Mouse (Mus musculus): ENCODE data around the gene Tcl1b5.
"Not testable (repeated sequence)": the region's sequence is repeated elsewhere in the genome, so short reads cannot be mapped to it uniquely, and the experiment has no call there.

Gene Tcl1b5

GRCm38 (mm10) chr12:105176044-105176443 is at the start of gene Tcl1b5:
Tcl1b5 (plus strand) TSS chr12:105176344.
- DNase-seq, result not testable (repeated sequence)

- no peak for DNase-seq
Measured at GRCm38 (mm10) chr12:105126516-105126915, 49.6 kb upstream of the Tcl1b5 start.

- DNase-seq, result no peak
Measured at GRCm38 (mm10) chr12:105127607-105128006, 48.5 kb upstream of the Tcl1b5 start.

GRCm38 (mm10) chr12:105129494-105130205 is 46.5 kb upstream of the Tcl1b5 start:
- DNase-seq, result not testable (repeated sequence)

- DNase-seq, result not testable (repeated sequence)
Measured at GRCm38 (mm10) chr12:105134167-105134566, 42.0 kb upstream of the Tcl1b5 start.

- not testable (repeated sequence) for DNase-seq
Measured at GRCm38 (mm10) chr12:105134826-105135225, 41.3 kb upstream of the Tcl1b5 start.

- DNase-seq, result not testable (repeated sequence)
Measured at GRCm38 (mm10) chr12:105137729-105138128, 38.4 kb upstream of the Tcl1b5 start.

- DNase-seq, result no peak
Measured at GRCm38 (mm10) chr12:105143096-105143495, 33.0 kb upstream of the Tcl1b5 start.

GRCm38 (mm10) chr12:105144928-105145327 is 31.2 kb upstream of the Tcl1b5 start:
- DNase-seq, result not testable (repeated sequence)

- DNase-seq, result no peak
Measured at GRCm38 (mm10) chr12:105145714-105146113, 30.4 kb upstream of the Tcl1b5 start, which contains the start of gene Tcl1b2. Tcl1b2 (plus strand) TSS chr12:105146014.

- DNase-seq, result not testable (repeated sequence)
Measured at GRCm38 (mm10) chr12:105155286-105155685, 20.9 kb upstream of the Tcl1b5 start.

GRCm38 (mm10) chr12:105158842-105159241 is 17.3 kb upstream of the Tcl1b5 start:
- DNase-seq, result no peak

- no peak for DNase-seq
Measured at GRCm38 (mm10) chr12:105159390-105159789, 16.8 kb upstream of the Tcl1b5 start, which contains the start of gene Tcl1b1. Tcl1b1 (plus strand) TSS chr12:105159690.

- DNase-seq, result no peak
Measured at GRCm38 (mm10) chr12:105166734-105167133, 9.4 kb upstream of the Tcl1b5 start.

GRCm38 (mm10) chr12:105173366-105173765 is 2.8 kb upstream of the Tcl1b5 start:
- no peak for DNase-seq

- DNase-seq, result peak; percentile 66
Measured at GRCm38 (mm10) chr12:105174318-105174717, 1.8 kb upstream of the Tcl1b5 start.

- not testable (repeated sequence) for DNase-seq
Measured at GRCm38 (mm10) chr12:105181040-105181644, 5.0 kb downstream of the Tcl1b5 start.

GRCm38 (mm10) chr12:105188980-105189379 is 12.8 kb downstream of the Tcl1b5 start:
- DNase-seq, result peak; percentile 8

GRCm38 (mm10) chr12:105190743-105191142 is 14.6 kb downstream of the Tcl1b5 start, which contains the start of gene Tcl1b3:
Tcl1b3 (plus strand) TSS chr12:105191043.
- not testable (repeated sequence) for DNase-seq

GRCm38 (mm10) chr12:105199684-105200497 is 23.7 kb downstream of the Tcl1b5 start:
- not testable (repeated sequence) for DNase-seq

GRCm38 (mm10) chr12:105201657-105202056 is 25.5 kb downstream of the Tcl1b5 start, which contains the start of gene Tcl1b4:
Tcl1b4 (plus strand) TSS chr12:105201957.
- DNase-seq, result not testable (repeated sequence)

- DNase-seq, result no peak
Measured at GRCm38 (mm10) chr12:105207071-105207470, 30.9 kb downstream of the Tcl1b5 start.

- no peak for DNase-seq
Measured at GRCm38 (mm10) chr12:105208441-105208840, 32.3 kb downstream of the Tcl1b5 start.
